Mouse (Mus musculus): ENCODE data around the gene Sfi1. TPM values are rescaled to one million over a fixed set of nuclear protein-coding genes. Genes with fewer than 3 reads are reported as not detected.
A peak's percentile ranks its signal among the peaks of the same experiment; 100 is the strongest.
"Not testable (repeated sequence)": the region's sequence is repeated elsewhere in the genome, so short reads cannot be mapped to it uniquely, and the experiment has no call there.

Sfi1 gene
- total and polyA plus RNA-seq, 3 experiments: 11.3 to 17.4 (median 17.3) TPM

DNA sequence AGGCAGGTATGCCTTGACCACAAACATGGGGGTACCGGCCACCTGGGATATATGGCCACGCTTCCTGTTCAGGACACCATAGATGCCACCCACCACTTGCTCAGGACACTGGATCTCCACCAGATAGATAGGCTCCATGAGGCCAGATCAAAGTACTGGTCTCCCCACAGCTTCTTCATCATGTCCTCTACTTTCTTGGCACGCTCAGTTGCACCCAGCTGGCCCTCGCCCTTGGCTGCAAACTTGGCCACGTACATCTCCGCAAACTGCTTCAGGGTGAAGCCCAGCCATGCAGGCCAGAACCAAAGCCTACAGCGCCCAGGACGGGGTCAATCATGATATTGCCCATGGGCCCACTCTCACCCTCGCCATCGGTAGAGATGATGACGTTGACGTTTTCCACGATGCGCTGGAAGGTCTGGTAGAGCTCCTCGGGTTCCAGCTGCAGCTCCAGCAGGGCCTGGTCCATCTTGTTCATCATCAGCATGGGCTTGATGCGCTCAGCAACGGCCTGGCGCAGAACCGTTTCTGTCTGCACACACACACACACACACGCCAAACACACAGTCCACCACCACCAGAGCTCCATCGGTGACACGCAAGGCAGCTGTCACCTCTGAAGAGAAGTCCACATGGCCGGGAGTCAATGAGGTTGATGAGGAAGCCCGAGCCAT, 43.1 kb downstream of the Sfi1 start:
- H3K79me2 ChIP-seq (replicated peaks; ENCODE audit: control insufficient read depth, insufficient read depth, low read length); H3K9ac ChIP-seq (ENCODE audit: low read depth, low read length); H3K27me3 ChIP-seq (ENCODE audit: control insufficient read depth, insufficient read depth, low read length); H3K36me3 ChIP-seq (ENCODE audit: control insufficient read depth, insufficient read depth, low read length); H3K27ac ChIP-seq; H3K4me3 ChIP-seq; H3K4me1 ChIP-seq (ENCODE audit: control insufficient read depth, insufficient read depth, low read length); DNase-seq; intact Hi-C loops (cut with DNase I): not testable (repeated sequence)
- WGBS: 96% methylated on average over 24 of the region's 24 CpGs

DNA sequence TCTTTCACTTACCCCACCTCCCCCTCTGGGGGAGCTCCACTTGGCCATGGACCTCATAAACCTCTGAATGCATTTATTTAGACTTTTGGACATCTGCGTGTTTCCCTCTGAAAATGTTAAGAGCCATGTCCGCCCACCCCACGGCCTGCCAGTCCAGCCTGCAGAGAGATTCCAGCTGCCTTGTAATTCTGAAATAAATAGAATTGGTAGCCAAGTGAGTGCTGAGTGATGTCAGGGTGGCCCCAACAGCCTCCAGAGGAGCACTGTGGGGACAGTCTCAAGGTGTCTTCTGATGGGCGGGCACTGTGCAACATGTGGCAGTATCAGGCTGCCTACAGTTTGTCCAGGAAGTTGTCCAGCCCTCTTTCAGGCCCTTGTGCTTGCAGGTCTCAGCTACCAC, 43.8 kb downstream of the Sfi1 start:
- DNase-seq; H3K79me2 ChIP-seq (replicated peaks; ENCODE audit: control insufficient read depth, insufficient read depth, low read length); H3K9ac ChIP-seq (ENCODE audit: low read depth, low read length); H3K27ac ChIP-seq; H3K4me1 ChIP-seq (ENCODE audit: control insufficient read depth, insufficient read depth, low read length); H3K27me3 ChIP-seq (ENCODE audit: control insufficient read depth, insufficient read depth, low read length); intact Hi-C loops (cut with DNase I); H3K36me3 ChIP-seq (ENCODE audit: control insufficient read depth, insufficient read depth, low read length); H3K4me3 ChIP-seq: not testable (repeated sequence)
- 93% methylated on average over 4 of the region's 4 CpGs for WGBS

DNA sequence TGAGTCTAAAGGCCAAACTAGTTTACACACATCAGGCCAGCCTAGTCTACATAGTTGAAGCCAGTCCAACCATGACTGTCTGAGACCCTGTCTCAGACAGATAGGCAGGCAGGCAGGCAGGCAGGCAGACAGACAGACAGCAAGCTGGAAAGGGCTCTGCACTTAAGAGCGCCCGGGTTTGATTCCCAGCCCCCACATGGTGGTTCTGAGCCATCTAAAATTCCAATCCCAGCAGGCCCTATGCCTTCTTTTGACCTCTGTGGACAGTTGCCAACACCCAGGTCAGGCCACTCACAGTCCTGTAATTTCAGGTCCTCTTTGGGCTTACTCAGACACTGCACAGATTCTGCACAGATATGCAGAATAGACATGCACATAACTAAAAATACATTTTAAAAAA, 46.5 kb downstream of the Sfi1 start:
- H3K4me3 ChIP-seq; H3K27me3 ChIP-seq (ENCODE audit: control insufficient read depth, insufficient read depth, low read length); H3K36me3 ChIP-seq (ENCODE audit: control insufficient read depth, insufficient read depth, low read length); H3K9ac ChIP-seq (ENCODE audit: low read depth, low read length); H3K27ac ChIP-seq; H3K79me2 ChIP-seq (replicated peaks; ENCODE audit: control insufficient read depth, insufficient read depth, low read length); intact Hi-C loops (cut with DNase I); H3K4me1 ChIP-seq (ENCODE audit: control insufficient read depth, insufficient read depth, low read length); DNase-seq: not testable (repeated sequence)
- 61% methylated on average over 2 of the region's 2 CpGs for WGBS

DNA sequence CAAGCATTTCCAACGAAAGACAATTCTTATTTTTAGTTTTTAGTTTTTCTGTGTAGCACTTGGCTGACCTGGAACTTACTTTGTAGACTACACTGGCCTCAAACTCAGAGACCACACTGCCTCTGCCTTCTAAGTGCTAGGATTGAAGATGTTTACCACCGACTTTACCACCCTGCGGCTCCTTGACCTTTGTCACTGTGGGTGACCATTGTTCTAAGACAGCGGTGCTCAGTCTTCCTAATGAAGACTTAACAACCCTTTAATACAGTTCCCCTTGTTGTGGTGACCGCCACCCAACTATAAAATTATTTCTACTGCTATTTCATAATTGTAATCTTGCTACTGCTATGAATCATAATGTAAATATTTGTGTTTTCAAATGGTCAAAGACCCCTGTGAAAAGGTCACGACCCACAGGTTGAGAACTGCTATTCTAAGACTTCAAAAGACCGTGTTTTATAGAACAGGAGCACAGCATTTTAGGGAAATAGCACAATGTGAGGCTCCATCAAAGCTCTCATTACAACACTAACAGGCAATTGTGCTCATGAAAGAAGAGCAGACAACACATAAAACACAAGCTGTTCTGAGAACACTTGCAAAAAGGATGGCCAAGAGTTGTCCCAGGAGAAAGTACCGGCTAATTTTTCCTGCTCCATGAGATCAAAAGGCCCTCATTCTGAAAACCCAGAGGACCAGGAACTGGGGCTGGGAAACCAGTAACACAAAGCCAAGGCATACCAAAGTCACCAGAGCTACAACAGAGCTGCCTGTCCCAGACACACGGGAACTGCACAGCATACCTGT, 47.7 kb downstream of the Sfi1 start:
- intact Hi-C loops (cut with DNase I); H3K9ac ChIP-seq (ENCODE audit: low read depth, low read length); H3K27me3 ChIP-seq (ENCODE audit: control insufficient read depth, insufficient read depth, low read length); H3K79me2 ChIP-seq (replicated peaks; ENCODE audit: control insufficient read depth, insufficient read depth, low read length); H3K27ac ChIP-seq; DNase-seq; H3K4me3 ChIP-seq; H3K4me1 ChIP-seq (ENCODE audit: control insufficient read depth, insufficient read depth, low read length); H3K36me3 ChIP-seq (ENCODE audit: control insufficient read depth, insufficient read depth, low read length): not testable (repeated sequence)
- WGBS: 75% methylated on average over 9 of the region's 9 CpGs

DNA sequence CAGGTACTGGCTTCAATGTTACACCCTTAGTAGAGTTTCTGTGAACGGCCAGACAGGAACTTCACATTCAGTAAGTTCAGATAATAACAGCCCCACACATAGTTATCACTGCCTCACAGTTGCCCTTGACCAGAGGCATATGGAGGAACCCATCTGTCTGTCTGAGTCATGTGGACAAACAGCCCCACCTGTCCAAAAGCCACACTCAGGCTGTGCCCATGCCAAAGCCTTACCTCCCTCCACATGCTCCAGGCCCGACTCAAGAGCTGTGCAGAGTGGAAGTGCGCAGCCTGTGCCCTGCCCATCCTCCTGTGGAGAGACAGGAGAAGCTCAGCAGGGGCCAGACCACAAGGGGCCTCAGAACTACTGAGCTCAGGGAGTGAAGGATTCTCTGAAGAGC, 49.3 kb downstream of the Sfi1 start:
- DNase-seq; H3K36me3 ChIP-seq (ENCODE audit: control insufficient read depth, insufficient read depth, low read length); H3K79me2 ChIP-seq (replicated peaks; ENCODE audit: control insufficient read depth, insufficient read depth, low read length); H3K9ac ChIP-seq (ENCODE audit: low read depth, low read length); intact Hi-C loops (cut with DNase I); H3K4me1 ChIP-seq (ENCODE audit: control insufficient read depth, insufficient read depth, low read length); H3K27me3 ChIP-seq (ENCODE audit: control insufficient read depth, insufficient read depth, low read length); H3K4me3 ChIP-seq; H3K27ac ChIP-seq: not testable (repeated sequence)
- WGBS: 43% methylated on average over 3 of the region's 3 CpGs

DNA sequence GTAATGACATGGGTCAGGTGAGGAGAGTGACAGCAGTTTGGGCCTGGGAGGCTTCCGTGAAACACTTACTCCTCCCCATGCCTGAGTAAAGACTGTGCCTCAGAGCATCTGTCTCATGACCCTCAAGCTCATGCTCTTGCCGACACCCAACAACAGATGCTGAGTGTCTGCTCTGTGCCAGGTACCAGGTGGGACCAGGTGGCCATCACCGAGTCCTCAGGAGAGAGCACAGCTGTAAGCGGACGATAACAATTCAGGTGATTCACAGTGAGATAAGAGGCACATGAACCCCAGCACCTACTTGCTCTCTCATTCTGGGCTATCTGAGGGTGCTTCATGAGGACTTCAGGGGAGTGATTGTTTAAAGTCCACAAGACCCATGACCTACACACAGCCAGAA, 50.9 kb downstream of the Sfi1 start:
- intact Hi-C loops (cut with DNase I); H3K36me3 ChIP-seq (ENCODE audit: control insufficient read depth, insufficient read depth, low read length); H3K9ac ChIP-seq (ENCODE audit: low read depth, low read length); H3K79me2 ChIP-seq (replicated peaks; ENCODE audit: control insufficient read depth, insufficient read depth, low read length); H3K4me3 ChIP-seq; H3K4me1 ChIP-seq (ENCODE audit: control insufficient read depth, insufficient read depth, low read length); H3K27me3 ChIP-seq (ENCODE audit: control insufficient read depth, insufficient read depth, low read length); H3K27ac ChIP-seq: not testable (repeated sequence)
- 80% methylated on average over 4 of the region's 5 CpGs for WGBS
- peak; percentile 84 to 86 for DNase-seq

DNA sequence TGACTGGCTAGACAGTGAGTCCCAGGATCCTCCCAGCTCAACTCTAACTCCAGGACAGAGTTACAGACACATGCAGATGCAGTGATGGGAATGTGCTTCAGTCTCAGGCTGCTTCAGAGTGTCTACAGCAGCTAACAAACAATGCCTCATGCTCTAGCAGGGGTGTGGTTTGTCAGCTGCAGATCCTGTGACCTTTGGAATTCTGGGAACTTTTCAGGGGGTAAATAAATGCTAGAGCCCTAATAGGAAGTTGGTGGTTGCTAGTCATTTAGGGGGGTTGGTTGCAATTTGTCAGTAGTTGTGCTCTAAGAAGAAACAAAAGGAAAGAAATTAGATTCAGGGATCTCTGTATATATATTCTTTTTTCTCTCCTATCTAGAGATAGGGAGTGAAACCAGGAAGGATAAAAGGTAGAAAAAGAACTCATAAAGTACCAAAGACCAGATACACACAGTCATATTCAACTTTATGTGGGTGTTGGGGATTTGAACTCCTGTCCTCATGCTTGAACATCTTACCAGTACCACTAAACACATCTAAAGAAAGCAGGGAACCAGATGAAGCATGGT, 52.2 kb downstream of the Sfi1 start:
- H3K27me3 ChIP-seq (ENCODE audit: control insufficient read depth, insufficient read depth, low read length); intact Hi-C loops (cut with DNase I); H3K9ac ChIP-seq (ENCODE audit: low read depth, low read length); H3K27ac ChIP-seq; H3K36me3 ChIP-seq (ENCODE audit: control insufficient read depth, insufficient read depth, low read length); H3K79me2 ChIP-seq (replicated peaks; ENCODE audit: control insufficient read depth, insufficient read depth, low read length); DNase-seq; H3K4me1 ChIP-seq (ENCODE audit: control insufficient read depth, insufficient read depth, low read length); H3K4me3 ChIP-seq: not testable (repeated sequence)

DNA sequence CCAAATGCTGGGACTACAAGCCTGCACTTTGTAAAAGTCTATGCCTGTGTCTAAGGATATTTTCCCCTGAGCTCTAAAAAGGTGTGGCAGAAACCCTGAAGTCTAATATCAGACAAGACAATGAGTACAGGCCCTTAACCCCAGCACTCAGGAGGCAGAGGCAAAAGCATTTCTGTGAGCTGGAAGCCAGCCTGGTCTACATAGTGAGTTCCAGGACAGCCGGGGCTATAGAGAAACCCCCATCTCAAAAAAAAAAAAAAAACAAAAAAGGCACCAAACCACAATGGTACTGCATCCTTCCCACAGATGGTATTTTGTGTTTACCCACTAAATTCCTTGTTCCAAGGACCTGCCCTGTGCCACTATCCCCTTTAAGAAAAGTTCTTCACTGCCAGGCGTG, 54.9 kb downstream of the Sfi1 start:
- H3K4me3 ChIP-seq; H3K9ac ChIP-seq (ENCODE audit: low read depth, low read length); intact Hi-C loops (cut with DNase I); H3K27ac ChIP-seq; H3K4me1 ChIP-seq (ENCODE audit: control insufficient read depth, insufficient read depth, low read length); H3K36me3 ChIP-seq (ENCODE audit: control insufficient read depth, insufficient read depth, low read length); H3K79me2 ChIP-seq (replicated peaks; ENCODE audit: control insufficient read depth, insufficient read depth, low read length); H3K27me3 ChIP-seq (ENCODE audit: control insufficient read depth, insufficient read depth, low read length): not testable (repeated sequence)
- DNase-seq: peak; percentile 52 to 69
- 70% methylated on average over 2 of the region's 2 CpGs for WGBS

DNA sequence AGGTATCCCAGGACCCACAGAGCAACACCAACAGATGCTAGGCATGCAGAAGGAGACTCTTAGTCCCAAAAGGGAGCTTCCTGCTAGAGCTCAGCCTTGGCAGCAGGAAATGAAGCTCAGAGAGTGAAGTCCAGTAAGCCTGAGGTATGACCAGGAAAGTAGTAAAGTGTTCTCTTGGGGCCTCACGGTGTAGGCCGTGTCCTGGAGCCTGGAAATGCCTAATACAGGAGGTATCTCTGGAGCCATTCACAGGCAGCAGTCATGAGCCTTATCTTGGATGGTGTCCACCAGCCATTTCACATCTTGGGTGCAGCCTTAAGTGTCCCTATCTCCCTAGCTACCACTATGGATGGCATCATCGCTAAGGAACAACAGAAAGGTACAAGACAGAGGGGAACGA, 56.0 kb downstream of the Sfi1 start:
- intact Hi-C loops (cut with DNase I); H3K9ac ChIP-seq (ENCODE audit: low read depth, low read length): not testable (repeated sequence)
- WGBS: 77% methylated on average over 4 of the region's 4 CpGs

DNA sequence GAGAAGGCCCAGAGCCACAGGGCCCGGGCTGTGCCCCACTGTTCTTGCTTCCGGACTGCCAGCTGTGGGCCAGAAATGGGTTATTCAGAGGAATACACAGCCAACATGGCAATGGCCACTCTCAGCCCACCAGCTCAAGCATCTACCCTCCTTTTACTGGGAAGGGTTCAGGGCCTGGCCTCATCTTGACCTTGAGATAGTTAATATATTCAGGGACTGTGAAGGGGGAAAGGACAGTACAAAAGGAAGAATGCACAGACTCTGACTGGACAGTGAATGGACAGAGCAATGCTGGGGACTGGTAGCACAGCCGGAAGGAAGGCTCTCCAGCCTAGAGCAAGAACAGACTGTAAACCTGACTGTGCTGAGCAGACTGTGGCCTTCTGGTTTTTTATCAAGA, 57.3 kb downstream of the Sfi1 start:
- WGBS: 91% methylated on average over 3 of the region's 3 CpGs

More for the DNA sequence above, 56.0 kb downstream of the Sfi1 start:
- not testable (repeated sequence) for H3K79me2 ChIP-seq (replicated peaks; ENCODE audit: control insufficient read depth, insufficient read depth, low read length); H3K27me3 ChIP-seq (ENCODE audit: control insufficient read depth, insufficient read depth, low read length); H3K27ac ChIP-seq; H3K4me1 ChIP-seq (ENCODE audit: control insufficient read depth, insufficient read depth, low read length); H3K4me3 ChIP-seq; H3K36me3 ChIP-seq (ENCODE audit: control insufficient read depth, insufficient read depth, low read length)
- peak; percentile 56 to 70 for DNase-seq

More for the DNA sequence above, 57.3 kb downstream of the Sfi1 start:
- H3K4me1 ChIP-seq (ENCODE audit: control insufficient read depth, insufficient read depth, low read length); H3K36me3 ChIP-seq (ENCODE audit: control insufficient read depth, insufficient read depth, low read length); DNase-seq; intact Hi-C loops (cut with DNase I); H3K27ac ChIP-seq; H3K9ac ChIP-seq (ENCODE audit: low read depth, low read length); H3K27me3 ChIP-seq (ENCODE audit: control insufficient read depth, insufficient read depth, low read length); H3K4me3 ChIP-seq; H3K79me2 ChIP-seq (replicated peaks; ENCODE audit: control insufficient read depth, insufficient read depth, low read length): not testable (repeated sequence)

All from heart, adult 2 months (tissue).